In the genomic region with DNA sequence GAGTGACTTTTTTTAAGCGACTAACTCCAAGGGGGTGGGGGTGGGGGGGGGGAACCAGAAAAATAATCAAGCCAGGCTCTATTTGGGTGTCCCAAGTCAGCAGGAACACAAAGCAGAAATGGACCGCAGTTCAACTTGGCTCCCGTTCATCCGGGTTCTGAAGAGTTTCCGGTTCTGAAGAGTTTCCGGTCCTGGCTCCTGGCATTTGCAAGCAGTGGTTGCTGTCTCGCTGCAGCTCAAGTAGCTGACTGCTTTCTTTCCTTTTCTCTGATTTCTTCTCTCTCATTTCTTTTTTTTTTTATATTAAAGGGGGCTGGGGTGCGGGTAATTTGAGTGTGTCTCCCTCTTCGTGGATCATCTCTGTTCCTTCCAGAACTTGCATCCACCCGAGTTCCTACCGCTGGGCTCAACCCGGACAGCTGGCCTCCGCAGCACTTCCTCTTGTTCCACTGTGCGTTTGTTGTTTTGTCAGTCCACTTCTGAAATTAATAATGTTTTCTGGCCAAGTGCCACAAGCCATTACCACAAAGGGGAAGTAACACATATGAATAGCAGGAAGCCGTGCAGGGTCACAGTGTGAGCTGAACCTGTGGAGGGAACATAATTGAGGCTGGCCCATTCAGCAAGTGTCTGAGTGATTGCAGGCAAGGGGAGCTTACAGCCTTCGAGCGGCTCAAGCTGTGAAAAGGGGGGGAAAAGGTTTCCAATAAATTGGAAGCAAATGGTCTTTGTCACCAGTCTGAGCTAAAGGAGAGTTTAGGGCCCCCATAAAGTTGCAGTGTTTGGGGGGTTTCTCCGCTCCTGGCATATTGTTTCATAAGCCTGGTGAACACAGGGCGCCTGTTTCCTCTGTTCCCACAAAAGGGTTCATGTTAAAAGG, we compare ENCODE assay signal across 9 mouse cellular contexts. TPM values are rescaled to one million over a fixed set of nuclear protein-coding genes. Genes with fewer than 3 reads are reported as not detected.
A peak's percentile ranks its signal among the peaks of the same experiment; 100 is the strongest.
DNase-seq lines count a peak whose midpoint lies in the region; ATAC-seq and TF ChIP-seq lines count a peak whose summit lies in the region.
"Had no signal": no experiment of that assay in that cellular context is flagged by ENCODE, and none has a peak within 500 bp of the region (broad histone marks: within the 10 kb centered on the region; RNA-seq: fewer than 3 reads in every experiment).

No protein-coding gene starts in this region.

- peak; percentile 61 for ATAC-seq in embryonic facial prominence, embryonic 12.5 days (ENCODE audit: insufficient number of reproducible peaks, insufficient read depth, low FRiP score, low TSS enrichment)
- no peak for ATAC-seq in heart, embryonic 13.5 days (ENCODE audit: extremely low read depth, insufficient number of reproducible peaks, low FRiP score, low TSS enrichment)
- ATAC-seq in kidney, embryonic 14.5 days (ENCODE audit: low FRiP score, low TSS enrichment), result peak; percentile 61
- peak; percentile 66 for ATAC-seq in lung, embryonic 15.5 days (ENCODE audit: borderline replicate concordance, extremely low read depth, low FRiP score, low TSS enrichment)
- peak; percentile 38; the same call in 1 of the 2 replicates for ATAC-seq in neural tube, embryonic 14.5 days (ENCODE audit: low read depth)
- ATAC-seq: Patski had no signal

- DNase-seq in left cerebral cortex, adult 2 months (ENCODE audit: extremely low spot score in 1 of 2, low spot score in 2 of 2), result peak in 1 of 2 experiments; percentile 24
- no peak for DNase-seq in left cerebral cortex, adult 11 months (ENCODE audit: low spot score)
- no peak for DNase-seq in testis, postnatal 14 days (ENCODE audit: low spot score)

- H3K27ac ChIP-seq in left cerebral cortex, adult 2 months, result peak overlapping the region; percentile 67
- H3K27ac ChIP-seq in embryonic facial prominence, embryonic 12.5 days, result peak overlapping the region; percentile 72
- H3K27ac ChIP-seq in heart, embryonic 13.5 days (replicated peaks), result peak overlapping the region; percentile 73
- H3K27ac ChIP-seq in kidney, embryonic 14.5 days (ENCODE audit: low read depth, low read length), result peak overlapping the region; percentile 77
- peak overlapping the region; percentile 80 for H3K27ac ChIP-seq in lung, embryonic 15.5 days
- H3K27ac ChIP-seq in neural tube, embryonic 14.5 days (ENCODE audit: low read depth, low read length), result 0 out of 2 replicates have a peak overlapping the region, but pooled peaks have one; percentile 17

- peak overlapping the region; percentile 26; the same call in 1 of the 2 replicates for H3K4me3 ChIP-seq in left cerebral cortex, adult 2 months
- H3K4me3 ChIP-seq in embryonic facial prominence, embryonic 12.5 days, result no peak overlapping the region
- H3K4me3 ChIP-seq in heart, embryonic 13.5 days, result no peak overlapping the region; the same call in 1 of the 2 replicates
- peak overlapping the region; percentile 18; the same call in 1 of the 2 replicates for H3K4me3 ChIP-seq in kidney, embryonic 14.5 days (ENCODE audit: low read length)
- H3K4me3 ChIP-seq in lung, embryonic 15.5 days, result peak overlapping the region; percentile 11; the same call in 1 of the 2 replicates
- H3K4me3 ChIP-seq in neural tube, embryonic 14.5 days (ENCODE audit: low read depth, low read length), result no peak overlapping the region

- WGBS in embryonic facial prominence, embryonic 12.5 days, result 20% methylated on average over 19 of the region's 19 CpGs
- WGBS in heart, embryonic 13.5 days, result 33% methylated on average over 19 of the region's 19 CpGs
- WGBS in kidney, embryonic 14.5 days, result 19% methylated on average over 19 of the region's 19 CpGs
- 26% methylated on average over 19 of the region's 19 CpGs for WGBS in lung, embryonic 15.5 days
- WGBS in neural tube, embryonic 14.5 days, result 12% methylated on average over 19 of the region's 19 CpGs

- H3K4me1 ChIP-seq in embryonic facial prominence, embryonic 12.5 days, result peaks cover 47% of the 10 kb centered on the region
- peaks cover 53% of the 10 kb centered on the region for H3K4me1 ChIP-seq in heart, embryonic 13.5 days
- H3K4me1 ChIP-seq in kidney, embryonic 14.5 days (ENCODE audit: control insufficient read depth, insufficient read depth, low read length), result peaks cover 32% of the 10 kb centered on the region
- H3K4me1 ChIP-seq in lung, embryonic 15.5 days, result peaks cover 54% of the 10 kb centered on the region
- peaks cover 7% of the 10 kb centered on the region; the same call in 1 of the 2 replicates for H3K4me1 ChIP-seq in neural tube, embryonic 14.5 days (ENCODE audit: control insufficient read depth, insufficient read depth, low read length)

- peak overlapping the region; percentile 82 for H3K4me2 ChIP-seq in embryonic facial prominence, embryonic 12.5 days (replicated peaks)
- H3K4me2 ChIP-seq in heart, embryonic 13.5 days, result peak overlapping the region; percentile 89
- H3K4me2 ChIP-seq in kidney, embryonic 14.5 days (replicated peaks; ENCODE audit: low read depth, low read length), result peak overlapping the region; percentile 31
- peak overlapping the region; percentile 81 for H3K4me2 ChIP-seq in lung, embryonic 15.5 days
- peak overlapping the region; percentile 3; the same call in 1 of the 2 replicates for H3K4me2 ChIP-seq in neural tube, embryonic 14.5 days (ENCODE audit: low read depth, low read length)

- H3K27me3 ChIP-seq in embryonic facial prominence, embryonic 12.5 days, result no peaks in the 10 kb centered on the region
- H3K27me3 ChIP-seq in heart, embryonic 13.5 days (replicated peaks), result no peaks in the 10 kb centered on the region
- no peaks in the 10 kb centered on the region for H3K27me3 ChIP-seq in kidney, embryonic 14.5 days (ENCODE audit: control insufficient read depth, insufficient read depth, low read length)
- H3K27me3 ChIP-seq in lung, embryonic 15.5 days, result no peaks in the 10 kb centered on the region
- H3K27me3 ChIP-seq in neural tube, embryonic 14.5 days (ENCODE audit: control insufficient read depth, insufficient read depth, low read length), result no peaks in the 10 kb centered on the region
- H3K27me3 ChIP-seq: Patski had no signal

- TF ChIP-seq CTCF in left cerebral cortex, adult 2 months (IDR thresholded peaks at IDR 0.05), result no peak

- H3K9me3 ChIP-seq in embryonic facial prominence, embryonic 12.5 days, result no peaks in the 10 kb centered on the region
- H3K9me3 ChIP-seq in heart, embryonic 13.5 days, result no peaks in the 10 kb centered on the region
- no peaks in the 10 kb centered on the region for H3K9me3 ChIP-seq in kidney, embryonic 14.5 days (ENCODE audit: control insufficient read depth, low read length)
- no peaks in the 10 kb centered on the region for H3K9me3 ChIP-seq in lung, embryonic 15.5 days
- no peaks in the 10 kb centered on the region for H3K9me3 ChIP-seq in neural tube, embryonic 14.5 days (ENCODE audit: control insufficient read depth, low read length)

- intact Hi-C loops in left cerebral cortex, adult 2 months (cut with DNase I), result loop anchor here (5.0 kb wide), 1 partner anchor 254 kb away; no protein-coding TSS in a partner anchor

- no peak overlapping the region; the same call in 1 of the 2 replicates for H3K9ac ChIP-seq in embryonic facial prominence, embryonic 12.5 days
- H3K9ac ChIP-seq in heart, embryonic 13.5 days, result peak overlapping the region; percentile 54
- H3K9ac ChIP-seq in kidney, embryonic 14.5 days (ENCODE audit: low read depth, low read length), result peak overlapping the region; percentile 23; the same call in 1 of the 2 replicates
- no peak overlapping the region for H3K9ac ChIP-seq in lung, embryonic 15.5 days
- H3K9ac ChIP-seq in neural tube, embryonic 14.5 days (replicated peaks; ENCODE audit: low read depth, low read length), result no peak overlapping the region

- H3K36me3 ChIP-seq in embryonic facial prominence, embryonic 12.5 days, result 0 out of 2 replicates have a peak, but pooled peaks cover 4% of the 10 kb centered on the region
- peaks cover 21% of the 10 kb centered on the region for H3K36me3 ChIP-seq in heart, embryonic 13.5 days
- H3K36me3 ChIP-seq in kidney, embryonic 14.5 days (ENCODE audit: control insufficient read depth, insufficient read depth, low read length), result peaks cover 16% of the 10 kb centered on the region; the same call in 1 of the 2 replicates
- H3K36me3 ChIP-seq in lung, embryonic 15.5 days, result no peaks in the 10 kb centered on the region; the same call in 1 of the 2 replicates
- H3K36me3 ChIP-seq in neural tube, embryonic 14.5 days (ENCODE audit: control insufficient read depth, insufficient read depth, low read length), result no peaks in the 10 kb centered on the region

RNA-seq across cellular contexts. Expression of a gene that starts 5.6 kb away (rescaled TPM):
- total RNA-seq in left cerebral cortex, adult 2 months (2021), result 100 to 1,000 TPM; 101 to 116 TPM
- 90.6 and 90.7 TPM in 2 replicates for polyA plus RNA-seq in embryonic facial prominence, embryonic 12.5 days (2016; fragmentation: Nextera tagmentation; extraction: Ambion mirVana)
- polyA plus RNA-seq in heart, embryonic 13.5 days (2015; fragmentation: Nextera tagmentation; extraction: Ambion mirVana), result 39.4 and 40.6 TPM in 2 replicates
- 87.7 and 98.5 TPM in 2 replicates for polyA plus RNA-seq in kidney, embryonic 14.5 days (2014; fragmentation: Nextera tagmentation; extraction: Ambion mirVana)
- 72.1 and 73.6 TPM in 2 replicates for polyA plus RNA-seq in lung, embryonic 15.5 days (2015; fragmentation: Nextera tagmentation; extraction: Ambion mirVana)
- polyA plus RNA-seq in neural tube, embryonic 14.5 days (2014; fragmentation: Nextera tagmentation; extraction: Ambion mirVana), result 20.3 and 27.6 TPM in 2 replicates

Comparison
In these comparisons a context has a peak if more than half of its experiments do, and no peak if none do; other contexts are left out.
1. H3K27ac ChIP-seq: peak in every context shown above with its lines; median percentile 80 in lung, embryonic 15.5 days; 77 in kidney, embryonic 14.5 days; 73 in heart, embryonic 13.5 days; 72 in embryonic facial prominence, embryonic 12.5 days; 67 in left cerebral cortex, adult 2 months; 17 in neural tube, embryonic 14.5 days.
2. H3K4me3 ChIP-seq: peak in left cerebral cortex, adult 2 months (single experiment), kidney, embryonic 14.5 days (single experiment) and lung, embryonic 15.5 days (single experiment); none in embryonic facial prominence, embryonic 12.5 days (single experiment), heart, embryonic 13.5 days (single experiment) and neural tube, embryonic 14.5 days (single experiment).
3. H3K4me2 ChIP-seq: peak in every context shown above with its lines; median percentile 89 in heart, embryonic 13.5 days; 82 in embryonic facial prominence, embryonic 12.5 days; 81 in lung, embryonic 15.5 days; 31 in kidney, embryonic 14.5 days; 3 in neural tube, embryonic 14.5 days.
4. H3K9ac ChIP-seq: peak in heart, embryonic 13.5 days (single experiment) and kidney, embryonic 14.5 days (single experiment); none in embryonic facial prominence, embryonic 12.5 days (single experiment), lung, embryonic 15.5 days (single experiment) and neural tube, embryonic 14.5 days (single experiment).